Mouse (Mus musculus) liver, postnatal 0 days (tissue): ENCODE measurements around the gene Psmg3. TPM values are rescaled to one million over a fixed set of nuclear protein-coding genes. Genes with fewer than 3 reads are reported as not detected.
A peak's percentile ranks its signal among the peaks of the same experiment; 100 is the strongest.

Experiments
- ATAC-seq: fragments of 200-750 bp; cut with Nextera tagmentation; 2 replicates; pipeline ENCODE4 v1.8.0; 2017; ENCODE audit warnings: mild to moderate bottlenecking, moderate library complexity
- DNase-seq: peaks from one replicate; pipeline ENCODE4 v3.0.0-alpha.2; 2016
- H3K27ac ChIP-seq: fragments of 300-500 bp; sonication (generic); 2 replicates; pipeline ENCODE4 v1.5.1; 2014; ENCODE audit warnings: antibody characterized with exemption, moderate library complexity, mild to moderate bottlenecking, low read depth
- H3K27me3 ChIP-seq: fragments of 300-500 bp; sonication (generic); 2 replicates; pipeline ENCODE4 v1.6.1; 2014; ENCODE audit warnings: low read length, control low read depth, mixed read lengths; ENCODE audit not compliant: insufficient read depth
- H3K36me3 ChIP-seq: fragments of 300-500 bp; sonication (generic); replicated peaks from 2 replicates; pipeline ENCODE4 v1.6.1; 2014; ENCODE audit warnings: mild to moderate bottlenecking, control low read depth, low read length, moderate library complexity, mixed read lengths; ENCODE audit not compliant: insufficient read depth
- H3K4me1 ChIP-seq: fragments of 300-500 bp; sonication (generic); 2 replicates; pipeline ENCODE4 v1.6.1; 2014; ENCODE audit warnings: antibody characterized with exemption, mild to moderate bottlenecking, control low read depth; ENCODE audit not compliant: insufficient read depth
- H3K4me2 ChIP-seq: fragments of 300-500 bp; sonication (generic); 2 replicates; pipeline ENCODE4 v1.6.1; 2014; ENCODE audit warnings: low read depth, mild to moderate bottlenecking, low read length, moderate library complexity, mixed read lengths
- H3K4me3 ChIP-seq: fragments of 300-500 bp; sonication (generic); 2 replicates; pipeline ENCODE4 v1.5.1; 2014; ENCODE audit warnings: low read depth, low read length
- H3K9ac ChIP-seq: fragments of 300-500 bp; sonication (generic); replicated peaks from 2 replicates; pipeline ENCODE4 v1.6.1; 2014; ENCODE audit warnings: mild to moderate bottlenecking, moderate library complexity
- H3K9me3 ChIP-seq: fragments of 300-500 bp; sonication (generic); 2 replicates; pipeline ENCODE4 v1.6.1; 2016; ENCODE audit warnings: mild to moderate bottlenecking, control low read depth, low read length, mixed read lengths
- CTCF ChIP-seq: sonication (generic); IDR thresholded peaks from 2 replicates; pipeline ENCODE4 v1.5.1; 2016; ENCODE audit warnings: antibody characterized with exemption, low read depth
- EP300 ChIP-seq: IDR thresholded peaks from 2 replicates; pipeline ENCODE4 v1.6.1; 2016; ENCODE audit warnings: antibody characterized with exemption, low read depth, mild to moderate bottlenecking
- WGBS: fragments of 180-500 bp; shearing (Covaris S2); extraction: QIAGEN DNeasy Blood & Tissue Kit; methylation state at CpG from one replicate; pipeline ENCODE4 v1.1.7; 2014; ENCODE audit not compliant: insufficient replicate concordance; 5-methylcytosine and 5-hydroxymethylcytosine counted together
- polyA plus RNA-seq: library from polyadenylated mRNA; unstranded; fragments of >200 nt; fragmentation: Nextera tagmentation; extraction: Ambion mirVana; gene quantifications from 2 replicates; pipeline ENCODE4 v1.2.1, GENCODE M21; 2015

Psmg3 gene
- polyA plus RNA-seq, 1 experiment from 2014 or later = 29.1 TPM

- TF ChIP-seq EP300 = no peak
- TF ChIP-seq CTCF = no peak
- no peaks in the 10 kb centered on the region for H3K36me3 ChIP-seq
- H3K9ac ChIP-seq = 0 out of 2 replicates have a peak overlapping the region, but pooled peaks have one; percentile 1
- no peak overlapping the region for H3K4me3 ChIP-seq
- H3K27ac ChIP-seq = no peak overlapping the region
- 67% methylated on average over 20 of the region's 20 CpGs for WGBS
- no peak for ATAC-seq
- peaks cover 13% of the 10 kb centered on the region for H3K4me1 ChIP-seq
- no peaks in the 10 kb centered on the region for H3K9me3 ChIP-seq
- H3K4me2 ChIP-seq = no peak overlapping the region
- peak; percentile 17 for DNase-seq
- H3K27me3 ChIP-seq = no peaks in the 10 kb centered on the region
Observed at GRCm38 (mm10) chr5:139812398-139813125, 14.1 kb downstream of the Psmg3 start.

GRCm38 (mm10) chr5:139811677-139812397 lies 14.8 kb downstream of the Psmg3 start:
- H3K9me3 ChIP-seq = no peaks in the 10 kb centered on the region
- no peak for ATAC-seq
- no peaks in the 10 kb centered on the region for H3K36me3 ChIP-seq
- no peak overlapping the region for H3K4me3 ChIP-seq
- no peaks in the 10 kb centered on the region for H3K27me3 ChIP-seq
- WGBS = 64% methylated on average over 15 of the region's 15 CpGs
- no peak overlapping the region for H3K4me2 ChIP-seq
- 0 out of 2 replicates have a peak overlapping the region, but pooled peaks have one; percentile 7 for H3K9ac ChIP-seq
- peaks cover 13% of the 10 kb centered on the region for H3K4me1 ChIP-seq
- TF ChIP-seq EP300 (no peak), CTCF (no peak)
- DNase-seq = peak; percentile 17
- no peak overlapping the region for H3K27ac ChIP-seq

- peak; percentile 66 for TF ChIP-seq CTCF
- no peak for TF ChIP-seq EP300
- H3K4me3 ChIP-seq = no peak overlapping the region
- no peak overlapping the region for H3K9ac ChIP-seq
- H3K27me3 ChIP-seq = no peaks in the 10 kb centered on the region
- no peaks in the 10 kb centered on the region for H3K36me3 ChIP-seq
- no peak overlapping the region for H3K4me2 ChIP-seq
- DNase-seq (peak; percentile 40), ATAC-seq (no peak)
- H3K4me1 ChIP-seq = peaks cover 29% of the 10 kb centered on the region
- H3K27ac ChIP-seq = no peak overlapping the region
- H3K9me3 ChIP-seq = no peaks in the 10 kb centered on the region
- 48% methylated on average over 4 of the region's 4 CpGs for WGBS
Observed at GRCm38 (mm10) chr5:139809397-139809796, 17.3 kb downstream of the Psmg3 start.

GRCm38 (mm10) chr5:139805924-139806323 lies 20.8 kb downstream of the Psmg3 start:
- Histone ChIP-seq H3K4me1 (peaks cover 37% of the 10 kb centered on the region), H3K36me3 (peaks cover 19% of the 10 kb centered on the region), H3K27ac (peak overlapping the region; percentile 99), H3K9me3 (no peaks in the 10 kb centered on the region), H3K27me3 (no peaks in the 10 kb centered on the region), H3K4me3 (no peak overlapping the region), H3K9ac (no peak overlapping the region), H3K4me2 (peak overlapping the region; percentile 64)
- DNase-seq = peak; percentile 33
- TF ChIP-seq CTCF (peak; percentile 54), EP300 (peak; percentile 57)
- no peak for ATAC-seq
- 86% methylated on average over 8 of the region's 8 CpGs for WGBS

GRCm38 (mm10) chr5:139804573-139805111 lies 22.0 kb downstream of the Psmg3 start:
- peaks cover 32% of the 10 kb centered on the region for H3K36me3 ChIP-seq
- peak overlapping the region; percentile 64 for H3K9ac ChIP-seq
- TF ChIP-seq CTCF (no peak), EP300 (peak; percentile 79)
- H3K4me3 ChIP-seq = no peak overlapping the region
- peak overlapping the region; percentile 99 for H3K27ac ChIP-seq
- 51% methylated on average over 11 of the region's 11 CpGs for WGBS
- H3K4me1 ChIP-seq = peaks cover 37% of the 10 kb centered on the region
- H3K27me3 ChIP-seq = no peaks in the 10 kb centered on the region
- ATAC-seq (peak; percentile 48), DNase-seq (peak; percentile 56)
- H3K4me2 ChIP-seq = peak overlapping the region; percentile 64
- no peaks in the 10 kb centered on the region for H3K9me3 ChIP-seq

GRCm38 (mm10) chr5:139804107-139804551 lies 22.6 kb downstream of the Psmg3 start:
- H3K36me3 ChIP-seq = peaks cover 37% of the 10 kb centered on the region
- peak overlapping the region; percentile 64 for H3K4me2 ChIP-seq
- no peak overlapping the region for H3K4me3 ChIP-seq
- ATAC-seq (peak; percentile 91), DNase-seq (peak; percentile 79)
- peak overlapping the region; percentile 99 for H3K27ac ChIP-seq
- no peaks in the 10 kb centered on the region for H3K9me3 ChIP-seq
- TF ChIP-seq EP300 (peak; percentile 92), CTCF (peak; percentile 61)
- peak overlapping the region; percentile 64 for H3K9ac ChIP-seq
- H3K4me1 ChIP-seq = peaks cover 37% of the 10 kb centered on the region
- H3K27me3 ChIP-seq = no peaks in the 10 kb centered on the region
- WGBS = 10% methylated on average over 6 of the region's 6 CpGs
